Mouse (Mus musculus): ENCODE measurements at regions not wholly inside any gene's neighbourhood (a gene's known extent, or its start where the extent isn't known, plus 50 kb on each side); places are given as distances from the start of the nearest gene placed in this dataset.

DNA sequence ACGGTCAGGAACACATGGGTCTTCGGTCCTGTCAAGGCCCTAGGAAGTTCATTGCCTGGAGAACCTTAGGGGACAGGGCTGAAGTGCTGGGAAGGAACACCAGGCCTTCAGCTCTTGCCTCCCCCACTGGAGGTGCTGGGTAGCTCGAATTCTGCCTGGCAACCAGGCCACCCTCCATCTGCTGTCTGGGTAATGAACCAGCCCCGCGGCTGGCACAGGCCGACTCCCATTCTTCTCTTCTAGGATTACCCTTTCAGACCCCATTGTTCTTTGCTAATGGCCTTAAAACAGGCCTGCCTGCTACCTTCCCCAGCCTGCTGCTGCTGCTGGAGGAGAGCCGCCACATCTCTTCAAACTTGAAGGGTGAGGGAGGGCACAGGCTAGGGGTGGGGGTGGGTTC is 71.2 kb downstream of the Gadd45g start:
- no peak overlapping the region for H3K4me2 ChIP-seq
- peaks cover 23% of the 10 kb centered on the region for H3K4me1 ChIP-seq (replicated peaks)
- peaks cover 36% of the 10 kb centered on the region for H3K27me3 ChIP-seq
- H3K4me3 ChIP-seq = no peak overlapping the region
- H3K9me3 ChIP-seq (replicated peaks) = no peaks in the 10 kb centered on the region
- 74% methylated on average over 7 of the region's 7 CpGs for WGBS
- no peak for ATAC-seq (replicated peaks; ENCODE audit: insufficient number of reproducible peaks, insufficient read depth, low FRiP score, low read depth)
- no peaks in the 10 kb centered on the region for H3K36me3 ChIP-seq
- no peak overlapping the region for H3K27ac ChIP-seq
- no peak overlapping the region for H3K9ac ChIP-seq

DNA sequence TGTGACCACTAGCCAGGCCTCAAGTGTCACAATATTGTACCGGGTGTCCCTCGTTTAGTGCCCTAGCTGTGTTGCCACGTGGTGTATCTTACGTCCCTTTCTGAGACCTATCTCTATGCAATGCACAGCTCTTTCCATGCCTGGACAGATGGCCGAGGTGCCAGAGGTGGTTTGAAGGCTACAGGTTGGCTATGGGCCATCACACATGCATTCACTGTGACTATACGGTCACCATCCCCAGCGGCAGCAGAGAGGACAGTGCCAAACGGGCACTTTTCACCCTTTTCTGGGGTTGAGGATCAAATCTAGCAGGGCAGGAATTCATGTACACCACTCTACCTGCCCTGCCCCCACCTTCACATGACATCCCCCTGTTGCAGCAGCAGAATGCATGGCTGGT is 71.6 kb downstream of the Gadd45g start:
- H3K36me3 ChIP-seq = no peaks in the 10 kb centered on the region
- ATAC-seq (replicated peaks; ENCODE audit: insufficient number of reproducible peaks, insufficient read depth, low FRiP score, low read depth) = no peak
- no peaks in the 10 kb centered on the region for H3K9me3 ChIP-seq (replicated peaks)
- H3K4me2 ChIP-seq = no peak overlapping the region
- WGBS = 63% methylated on average over 8 of the region's 8 CpGs
- H3K4me1 ChIP-seq (replicated peaks) = peaks cover 23% of the 10 kb centered on the region
- H3K9ac ChIP-seq = no peak overlapping the region
- H3K4me3 ChIP-seq = no peak overlapping the region
- no peak overlapping the region for H3K27ac ChIP-seq
- H3K27me3 ChIP-seq = peaks cover 36% of the 10 kb centered on the region

DNA sequence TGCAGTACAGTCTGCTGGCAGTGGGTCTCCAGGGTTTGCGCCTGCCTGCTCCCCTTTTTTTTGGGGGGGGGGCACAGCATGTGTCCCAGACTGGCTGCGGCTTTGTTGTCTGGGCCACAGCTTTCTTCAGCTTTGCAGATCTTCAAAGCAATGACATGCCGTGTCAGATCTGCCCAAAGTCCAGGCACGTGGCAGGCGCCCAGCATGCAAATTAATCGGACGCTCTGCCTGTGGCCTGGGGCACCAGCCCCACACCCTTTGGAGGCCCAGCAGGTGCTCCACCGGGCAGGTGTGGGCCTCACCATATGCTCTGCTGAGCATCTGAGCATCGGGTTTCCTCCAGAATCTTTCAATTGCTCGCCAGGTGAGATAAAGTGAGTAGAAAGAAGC is 72.3 kb downstream of the Gadd45g start:
- Histone ChIP-seq H3K4me1 (replicated peaks) (peaks cover 23% of the 10 kb centered on the region), H3K9ac (no peak overlapping the region), H3K4me3 (no peak overlapping the region), H3K4me2 (no peak overlapping the region), H3K36me3 (no peaks in the 10 kb centered on the region), H3K27ac (no peak overlapping the region), H3K27me3 (peaks cover 37% of the 10 kb centered on the region), H3K9me3 (replicated peaks) (no peaks in the 10 kb centered on the region)
- no peak for ATAC-seq (replicated peaks; ENCODE audit: insufficient number of reproducible peaks, insufficient read depth, low FRiP score, low read depth)
- WGBS = 40% methylated on average over 10 of the region's 10 CpGs

DNA sequence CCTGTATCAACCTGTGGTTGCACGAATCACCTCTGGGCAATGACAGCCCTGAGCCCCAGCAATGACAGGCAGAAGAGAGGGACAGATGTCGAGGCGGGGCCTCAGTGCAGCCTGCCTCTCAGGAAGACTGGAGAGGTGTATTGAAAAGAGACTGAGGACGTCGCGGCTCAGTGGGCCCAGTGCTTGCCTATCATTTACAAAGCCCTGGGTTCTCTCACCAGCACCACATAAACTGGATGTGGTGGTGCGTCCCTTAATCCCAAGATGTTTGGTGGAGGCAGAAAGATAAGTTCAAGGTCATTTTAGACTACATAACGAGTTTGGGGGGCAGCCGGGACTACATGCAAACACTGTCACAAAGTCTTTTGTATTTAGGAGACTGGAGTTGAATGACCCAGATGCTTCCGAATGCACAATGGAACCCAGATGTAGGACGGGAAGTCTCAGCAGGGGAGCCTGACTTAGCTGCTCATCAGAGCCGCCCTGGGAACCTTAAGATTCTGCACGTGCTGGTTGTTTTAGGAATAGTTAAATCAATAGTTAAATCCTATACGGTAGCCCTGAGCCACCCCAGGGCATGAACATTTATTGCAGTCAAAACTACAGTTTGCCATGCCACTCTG is 72.8 kb downstream of the Gadd45g start:
- Histone ChIP-seq H3K27me3 (peaks cover 38% of the 10 kb centered on the region), H3K9me3 (replicated peaks) (no peaks in the 10 kb centered on the region), H3K4me1 (replicated peaks) (peaks cover 25% of the 10 kb centered on the region), H3K9ac (no peak overlapping the region), H3K4me3 (no peak overlapping the region), H3K27ac (no peak overlapping the region), H3K4me2 (no peak overlapping the region), H3K36me3 (no peaks in the 10 kb centered on the region)
- WGBS = 42% methylated on average over 14 of the region's 14 CpGs
- ATAC-seq (replicated peaks; ENCODE audit: insufficient number of reproducible peaks, insufficient read depth, low FRiP score, low read depth) = no peak

DNA sequence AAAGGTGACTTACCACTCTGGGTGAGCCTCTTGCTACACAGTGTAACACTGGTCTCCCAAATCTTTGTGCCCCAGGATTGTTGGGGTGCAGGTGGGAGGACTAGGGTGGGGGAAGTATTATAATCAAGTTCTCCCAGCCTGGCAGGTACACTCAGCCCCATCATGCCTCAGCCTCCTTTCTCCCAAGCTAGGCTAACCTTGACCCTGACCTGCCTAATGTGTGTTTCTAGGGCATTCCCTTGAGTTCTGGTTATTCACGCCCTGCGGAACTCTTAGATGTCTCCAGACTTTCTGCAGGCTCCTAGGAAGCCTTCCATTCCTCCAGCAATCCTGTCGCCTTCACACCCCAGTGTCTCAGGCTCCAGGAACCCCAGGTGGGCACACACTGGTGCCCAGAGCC is 73.5 kb downstream of the Gadd45g start:
- Histone ChIP-seq H3K27ac (no peak overlapping the region), H3K4me2 (no peak overlapping the region), H3K9ac (no peak overlapping the region), H3K36me3 (no peaks in the 10 kb centered on the region), H3K4me3 (no peak overlapping the region), H3K9me3 (replicated peaks) (no peaks in the 10 kb centered on the region), H3K4me1 (replicated peaks) (peaks cover 25% of the 10 kb centered on the region), H3K27me3 (peaks cover 38% of the 10 kb centered on the region)
- 79% methylated on average over 3 of the region's 3 CpGs for WGBS
- no peak for ATAC-seq (replicated peaks; ENCODE audit: insufficient number of reproducible peaks, insufficient read depth, low FRiP score, low read depth)

DNA sequence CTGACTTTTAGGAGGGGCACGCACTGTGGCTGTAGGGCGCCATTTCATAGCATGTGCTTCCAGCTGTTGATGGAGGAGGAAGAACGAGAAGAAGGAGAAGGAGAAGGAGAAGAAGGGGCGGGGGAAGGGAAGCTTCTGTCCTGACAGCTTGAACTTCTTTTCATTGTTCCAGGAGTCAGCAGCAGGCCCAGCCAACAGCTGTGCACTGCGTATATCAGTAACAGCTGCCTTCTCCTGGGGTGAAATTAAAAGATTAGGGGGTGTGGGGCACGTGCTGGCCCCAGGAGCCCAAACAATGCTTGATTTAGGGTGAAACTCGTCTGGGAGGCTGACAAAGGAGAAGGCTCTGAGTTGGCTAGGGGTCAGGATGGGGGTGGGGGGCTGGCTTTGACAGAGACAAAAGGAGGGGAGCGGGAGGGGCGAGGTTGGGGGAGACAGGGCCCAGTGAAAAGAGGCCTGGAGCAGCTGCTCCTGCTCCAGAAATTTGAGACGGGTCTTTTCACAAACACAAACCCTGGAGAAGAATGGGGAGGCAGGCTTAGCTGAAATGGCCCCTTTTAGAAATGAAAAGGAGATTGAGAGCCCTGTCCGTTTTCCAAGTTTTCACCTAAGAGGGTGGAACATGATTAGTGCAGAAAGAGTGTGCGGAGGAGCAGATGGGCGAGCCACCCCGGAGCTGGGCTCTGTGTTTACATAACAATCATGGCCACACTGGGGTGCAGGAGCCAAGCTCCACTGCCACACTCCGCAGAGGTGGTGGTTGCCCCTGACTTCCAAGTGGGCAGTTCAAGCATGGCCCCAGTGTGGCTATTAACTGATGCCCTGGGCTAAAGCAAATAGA is 74.3 kb downstream of the Gadd45g start:
- Histone ChIP-seq H3K9me3 (replicated peaks) (no peaks in the 10 kb centered on the region), H3K9ac (no peak overlapping the region), H3K4me3 (no peak overlapping the region), H3K27ac (no peak overlapping the region), H3K4me2 (no peak overlapping the region), H3K27me3 (peaks cover 34% of the 10 kb centered on the region), H3K36me3 (no peaks in the 10 kb centered on the region), H3K4me1 (replicated peaks) (peaks cover 25% of the 10 kb centered on the region)
- 47% methylated on average over 15 of the region's 15 CpGs for WGBS
- no peak; the same call in 1 of the 2 replicates for ATAC-seq (replicated peaks; ENCODE audit: insufficient number of reproducible peaks, insufficient read depth, low FRiP score, low read depth)

DNA sequence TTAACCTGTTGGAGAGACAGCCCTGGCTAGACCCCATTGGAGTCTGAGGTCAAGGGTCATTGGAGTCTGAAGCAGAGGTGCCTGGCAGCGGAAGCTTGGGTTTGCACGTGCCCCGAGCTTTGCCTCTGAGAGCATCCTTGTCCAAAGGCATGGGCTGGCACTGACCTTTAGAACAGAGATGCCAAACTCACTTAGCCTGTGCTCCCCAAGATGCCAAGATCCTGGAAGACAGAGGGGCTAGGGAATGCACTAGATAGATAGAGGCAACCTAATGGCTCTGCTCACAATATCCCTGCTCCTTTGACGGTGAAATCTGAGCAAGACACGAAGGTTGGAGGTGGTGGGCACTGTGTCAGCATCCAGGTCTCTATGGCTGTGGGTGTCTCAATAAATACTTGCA is 75.1 kb downstream of the Gadd45g start:
- peaks cover 25% of the 10 kb centered on the region for H3K4me1 ChIP-seq (replicated peaks)
- no peak overlapping the region for H3K4me2 ChIP-seq
- no peak overlapping the region for H3K9ac ChIP-seq
- WGBS = 67% methylated on average over 5 of the region's 5 CpGs
- no peak for ATAC-seq (replicated peaks; ENCODE audit: insufficient number of reproducible peaks, insufficient read depth, low FRiP score, low read depth)
- no peaks in the 10 kb centered on the region for H3K36me3 ChIP-seq
- H3K27me3 ChIP-seq = peaks cover 27% of the 10 kb centered on the region
- H3K4me3 ChIP-seq = no peak overlapping the region
- H3K9me3 ChIP-seq (replicated peaks) = no peaks in the 10 kb centered on the region
- H3K27ac ChIP-seq = no peak overlapping the region

DNA sequence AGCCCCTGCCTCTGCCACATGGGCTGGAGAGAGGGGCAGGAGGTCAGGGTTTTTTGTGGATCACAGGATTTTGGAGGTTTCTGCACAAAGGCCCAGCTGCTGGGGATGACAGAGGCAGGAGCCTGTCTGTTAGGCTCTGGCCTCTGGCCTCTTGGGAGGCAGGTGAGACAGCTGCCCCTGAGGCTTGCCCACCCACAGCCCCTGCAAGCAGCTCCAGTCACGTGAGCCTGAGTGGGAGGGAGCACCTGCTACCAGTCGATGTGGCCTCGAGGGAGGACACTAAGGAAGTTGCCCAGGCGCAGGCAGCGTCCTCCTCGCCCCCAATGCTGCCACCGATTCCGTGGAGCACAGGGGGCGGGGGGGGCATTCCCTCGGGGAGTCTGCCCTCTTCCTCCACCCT is 80.3 kb downstream of the Gadd45g start:
- 64% methylated on average over 10 of the region's 10 CpGs for WGBS

DNA sequence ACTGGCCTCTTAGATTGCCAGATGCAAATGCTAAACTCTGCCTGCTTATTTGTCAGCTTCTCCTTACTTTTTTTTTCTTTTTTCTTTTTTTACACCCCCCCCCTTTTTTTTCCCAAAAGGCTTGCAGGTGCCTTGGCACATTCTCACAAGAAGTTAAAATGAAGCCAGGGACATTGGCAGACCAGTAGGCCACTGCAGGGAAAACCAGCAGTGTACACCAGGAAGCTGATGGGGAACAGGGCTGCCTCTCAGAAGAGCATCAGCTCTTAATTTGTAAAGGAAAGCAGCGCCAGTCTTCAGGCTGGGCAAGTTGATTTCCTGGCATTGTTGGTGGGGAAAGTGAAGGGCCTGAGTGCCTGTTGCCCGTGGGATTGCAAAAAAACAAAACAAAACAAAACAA is 83.3 kb downstream of the Gadd45g start:
- no peak for ATAC-seq (replicated peaks; ENCODE audit: insufficient number of reproducible peaks, insufficient read depth, low FRiP score, low read depth)
- H3K9me3 ChIP-seq (replicated peaks) = no peaks in the 10 kb centered on the region
- peak overlapping the region; percentile 48 for H3K27ac ChIP-seq
- H3K4me2 ChIP-seq = no peak overlapping the region
- H3K36me3 ChIP-seq = no peaks in the 10 kb centered on the region
- no peak overlapping the region for H3K9ac ChIP-seq
- peaks cover 4% of the 10 kb centered on the region; the same call in 1 of the 2 replicates for H3K27me3 ChIP-seq
- no peak overlapping the region for H3K4me3 ChIP-seq
- H3K4me1 ChIP-seq (replicated peaks) = peaks cover 12% of the 10 kb centered on the region
- WGBS = 58% methylated on average over 2 of the region's 2 CpGs

More for the DNA sequence above, 80.3 kb downstream of the Gadd45g start:
- Histone ChIP-seq H3K27me3 (peaks cover 6% of the 10 kb centered on the region; the same call in 1 of the 2 replicates), H3K27ac (no peak overlapping the region), H3K36me3 (no peaks in the 10 kb centered on the region), H3K4me1 (replicated peaks) (peaks cover 14% of the 10 kb centered on the region), H3K4me3 (no peak overlapping the region), H3K4me2 (no peak overlapping the region), H3K9me3 (replicated peaks) (no peaks in the 10 kb centered on the region), H3K9ac (no peak overlapping the region)
- no peak for ATAC-seq (replicated peaks; ENCODE audit: insufficient number of reproducible peaks, insufficient read depth, low FRiP score, low read depth)

DNA sequence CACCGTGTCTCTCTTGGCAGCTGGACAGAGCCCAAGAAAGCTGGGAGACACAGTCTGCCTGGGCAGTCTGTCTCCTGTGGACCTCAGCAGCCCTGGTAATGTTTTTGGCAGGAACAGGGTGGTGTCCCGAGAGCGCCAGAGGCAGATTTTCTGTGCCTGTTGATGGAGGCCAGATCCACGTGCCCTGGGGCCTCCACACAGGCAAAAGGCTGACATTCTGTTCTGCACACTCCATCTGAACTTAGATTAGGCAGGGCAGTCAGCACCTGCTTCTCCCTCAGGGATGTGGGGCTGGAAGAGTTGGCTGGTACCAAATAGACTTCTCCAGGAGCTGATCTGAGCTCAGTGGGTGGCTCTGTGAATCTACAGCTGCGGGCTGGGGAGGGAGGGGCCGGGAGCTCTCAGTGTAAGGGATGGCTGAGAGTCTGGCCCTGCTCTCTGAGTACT is 83.8 kb downstream of the Gadd45g start:
- Histone ChIP-seq H3K4me1 (replicated peaks) (peaks cover 12% of the 10 kb centered on the region), H3K27me3 (peaks cover 4% of the 10 kb centered on the region; the same call in 1 of the 2 replicates), H3K9me3 (replicated peaks) (no peaks in the 10 kb centered on the region), H3K4me2 (0 out of 2 replicates have a peak overlapping the region, but pooled peaks have one; percentile 5), H3K9ac (no peak overlapping the region), H3K36me3 (no peaks in the 10 kb centered on the region), H3K4me3 (no peak overlapping the region), H3K27ac (peak overlapping the region; percentile 48)
- WGBS = 18% methylated on average over 6 of the region's 6 CpGs
- ATAC-seq (replicated peaks; ENCODE audit: insufficient number of reproducible peaks, insufficient read depth, low FRiP score, low read depth) = peak; percentile 68

DNA sequence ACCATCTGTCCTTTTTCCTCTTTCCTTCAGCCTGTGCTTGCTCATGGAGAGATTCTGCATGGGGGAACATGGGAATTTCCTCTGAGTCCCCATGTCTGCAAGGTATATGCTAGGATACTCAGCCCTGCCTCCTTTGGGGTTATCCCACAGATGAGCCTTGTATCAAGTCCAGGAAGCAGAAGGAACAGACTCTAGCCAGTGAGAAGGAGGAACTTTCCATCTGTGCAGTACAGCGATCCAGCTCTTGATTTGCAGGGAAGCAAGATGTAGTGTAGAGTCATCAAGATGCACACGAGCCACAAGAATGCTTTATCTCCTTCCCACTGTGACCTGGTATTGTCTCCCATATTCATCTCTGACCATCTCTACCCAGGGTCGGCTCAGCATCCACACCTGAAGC is 84.5 kb downstream of the Gadd45g start:
- no peak overlapping the region for H3K9ac ChIP-seq
- H3K4me2 ChIP-seq = no peak overlapping the region
- WGBS = 63% methylated on average over 3 of the region's 3 CpGs
- H3K4me1 ChIP-seq (replicated peaks) = peaks cover 12% of the 10 kb centered on the region
- no peaks in the 10 kb centered on the region for H3K9me3 ChIP-seq (replicated peaks)
- ATAC-seq (replicated peaks; ENCODE audit: insufficient number of reproducible peaks, insufficient read depth, low FRiP score, low read depth) = no peak
- H3K36me3 ChIP-seq = no peaks in the 10 kb centered on the region
- no peak overlapping the region for H3K4me3 ChIP-seq
- 0 out of 2 replicates have a peak overlapping the region, but pooled peaks have one; percentile 48 for H3K27ac ChIP-seq
- peaks cover 4% of the 10 kb centered on the region; the same call in 1 of the 2 replicates for H3K27me3 ChIP-seq
